Mouse (Mus musculus) ES-Bruce4 (cell line): Measurements from ENCODE around the gene Wnt9b.

Experiments used
- CTCF ChIP-seq: IDR thresholded peaks from one replicate; pipeline ENCODE4 v1.8.1; 2011; ENCODE audit warnings: low read depth, low read length
- POLR2A ChIP-seq: IDR thresholded peaks from one replicate; pipeline ENCODE4 v1.8.1; 2011; ENCODE audit warnings: low read length; ENCODE audit not compliant: insufficient read depth

DNA sequence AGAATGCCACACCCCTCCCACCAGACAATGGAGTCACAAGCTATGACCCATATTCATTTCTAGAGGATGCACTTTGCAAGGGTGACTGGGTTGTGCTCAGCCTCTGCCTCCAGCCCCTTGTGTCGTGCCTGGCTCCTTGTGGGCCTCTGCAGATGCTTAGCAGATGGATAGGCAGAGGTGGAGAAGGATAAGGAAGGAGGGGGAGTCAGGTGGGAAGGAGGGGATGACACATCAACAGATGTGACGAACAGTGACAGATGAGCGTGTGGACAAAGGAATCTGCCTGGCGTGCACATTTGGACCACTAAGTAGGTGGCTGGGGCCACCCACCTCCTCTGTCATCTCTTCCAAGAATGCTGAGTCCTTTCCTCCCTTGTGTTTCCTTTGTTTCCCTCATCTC is 16.6 kb downstream of the Wnt9b start:
- TF ChIP-seq CTCF (no peak), POLR2A (no peak)
